Mouse (Mus musculus): Measurements from ENCODE around the gene Atp8a2. TPM values are rescaled to one million over a fixed set of nuclear protein-coding genes. Genes with fewer than 3 reads are reported as not detected.
A peak's percentile ranks its signal among the peaks of the same experiment; 100 is the strongest.
"Not testable (repeated sequence)": the region's sequence is repeated elsewhere in the genome, so short reads cannot be mapped to it uniquely, and the experiment has no call there.

Atp8a2 gene
- total RNA-seq, 2 experiments from 2014 or later: 0.50 to 0.71 TPM

DNA sequence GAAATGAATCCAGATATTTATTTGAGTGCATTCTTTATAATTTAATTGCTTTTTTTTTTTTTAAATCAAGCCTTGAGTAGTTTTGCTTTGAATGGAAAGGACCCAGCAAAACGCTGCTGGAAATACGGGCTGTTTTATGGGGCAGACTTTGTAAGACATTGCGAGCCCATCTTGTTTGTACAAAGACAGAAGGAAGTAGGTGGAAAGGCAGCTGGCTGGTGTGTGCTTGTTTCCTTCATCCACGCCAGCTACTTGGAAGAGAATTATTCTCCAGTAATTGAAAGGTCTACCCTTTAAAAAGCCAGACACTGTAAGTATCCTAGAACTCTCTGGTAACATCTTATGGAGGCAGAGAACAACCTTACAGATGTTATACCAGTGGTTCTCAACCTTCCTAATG lies 476.6 kb downstream of the Atp8a2 start:
- TF ChIP-seq CTCF (IDR thresholded peaks at IDR 0.05): no peak
- intact Hi-C loops (cut with DNase I): loop anchor here (2.0 to 10.0 kb wide), 3 partner anchors 44 to 224 kb away; no protein-coding TSS in a partner anchor
- no peak overlapping the region for H3K4me3 ChIP-seq
- no peak overlapping the region for H3K27ac ChIP-seq
- DNase-seq: no peak

- intact Hi-C loops (cut with DNase I); H3K27ac ChIP-seq; H3K4me3 ChIP-seq; DNase-seq: not testable (repeated sequence)
Measured at GRCm38 (mm10) chr14:59716443-59717085, 480.4 kb downstream of the Atp8a2 start.

DNA sequence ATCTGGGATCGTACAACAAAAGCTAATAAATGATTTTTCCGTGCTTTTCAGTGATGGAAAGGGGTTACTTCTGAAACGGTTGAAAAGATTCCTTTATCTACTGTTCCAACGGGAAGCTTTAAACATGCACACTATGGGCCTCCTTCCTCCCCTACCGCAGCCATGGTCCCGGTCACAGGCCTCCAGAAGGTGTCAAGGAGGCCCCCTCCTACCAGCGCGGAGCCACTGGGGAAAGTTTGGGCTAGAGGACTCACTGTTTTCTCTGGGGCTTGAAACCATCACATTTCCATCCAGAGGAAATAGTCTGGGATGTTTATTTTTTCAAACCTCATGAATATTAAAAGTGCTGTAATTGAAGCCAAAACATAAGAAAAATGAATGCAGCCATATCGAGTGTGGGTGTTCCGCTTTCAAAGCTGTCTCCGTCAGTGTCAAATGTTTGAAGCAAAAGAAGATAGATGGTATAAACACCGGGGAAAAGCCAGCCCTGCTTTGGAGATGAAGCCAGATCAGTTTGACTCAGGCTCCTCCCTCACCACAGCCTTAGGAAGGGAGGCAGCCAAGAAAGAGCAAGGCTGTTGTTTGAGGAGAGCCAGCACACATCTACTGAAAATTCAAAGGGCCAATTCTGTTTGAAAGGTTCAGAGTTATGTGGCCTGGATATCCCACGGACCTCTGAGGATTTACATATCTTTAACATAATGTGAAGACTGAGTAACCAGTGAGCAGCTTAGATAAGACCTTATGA lies 481.1 kb downstream of the Atp8a2 start:
- TF ChIP-seq CTCF (IDR thresholded peaks at IDR 0.05): no peak
- intact Hi-C loops (cut with DNase I): no loop called here
- Histone ChIP-seq H3K27ac (no peak overlapping the region), H3K4me3 (no peak overlapping the region)
- DNase-seq: no peak

GRCm38 (mm10) chr14:59709505-59710335 lies 487.3 kb downstream of the Atp8a2 start:
- no peak overlapping the region for H3K27ac ChIP-seq
- H3K4me3 ChIP-seq: no peak overlapping the region
- DNase-seq: no peak
- intact Hi-C loops (cut with DNase I): no loop called here
- no peak for TF ChIP-seq CTCF (IDR thresholded peaks at IDR 0.05)

DNA sequence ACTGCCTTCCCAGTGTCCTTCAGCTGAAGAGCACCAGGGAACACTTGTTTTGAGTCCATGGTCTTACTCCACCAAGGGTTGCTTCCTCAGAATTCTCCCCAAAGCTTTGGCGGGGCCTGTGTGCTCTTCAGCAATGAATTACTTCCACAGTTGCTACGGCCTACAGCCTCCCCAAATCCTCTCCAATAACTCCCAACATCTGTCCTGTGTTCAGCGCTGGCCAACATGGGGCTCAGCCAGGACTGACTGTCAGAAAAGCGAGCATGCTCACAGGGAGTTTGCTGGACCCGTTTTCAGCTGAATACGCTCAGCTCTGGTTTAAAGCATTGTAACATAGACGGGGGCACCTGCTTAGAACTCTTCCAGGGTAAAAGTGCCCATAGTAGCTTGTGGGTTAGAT lies 489.0 kb downstream of the Atp8a2 start:
- intact Hi-C loops (cut with DNase I): no loop called here
- H3K27ac ChIP-seq: no peak overlapping the region
- TF ChIP-seq CTCF (IDR thresholded peaks at IDR 0.05): no peak
- no peak overlapping the region for H3K4me3 ChIP-seq
- DNase-seq: peak; percentile 53

- H3K27ac ChIP-seq: no peak overlapping the region
- TF ChIP-seq CTCF (IDR thresholded peaks at IDR 0.05): no peak
- intact Hi-C loops (cut with DNase I): no loop called here
- H3K4me3 ChIP-seq: no peak overlapping the region
- DNase-seq: no peak
Measured at GRCm38 (mm10) chr14:59705326-59706058, 491.5 kb downstream of the Atp8a2 start.

- intact Hi-C loops (cut with DNase I): no loop called here
- TF ChIP-seq CTCF (IDR thresholded peaks at IDR 0.05): no peak
- H3K4me3 ChIP-seq: no peak overlapping the region
- DNase-seq: peak; percentile 62
- no peak overlapping the region for H3K27ac ChIP-seq
Measured at GRCm38 (mm10) chr14:59701492-59701891, 495.5 kb downstream of the Atp8a2 start.

- no peak for DNase-seq
- no peak overlapping the region for H3K4me3 ChIP-seq
- H3K27ac ChIP-seq: no peak overlapping the region
- intact Hi-C loops (cut with DNase I): no loop called here
- TF ChIP-seq CTCF (IDR thresholded peaks at IDR 0.05): no peak
Measured at GRCm38 (mm10) chr14:59695160-59695559, 501.8 kb downstream of the Atp8a2 start.

- Histone ChIP-seq H3K4me3 (no peak overlapping the region), H3K27ac (no peak overlapping the region)
- no peak for TF ChIP-seq CTCF (IDR thresholded peaks at IDR 0.05)
- no peak for DNase-seq
- intact Hi-C loops (cut with DNase I): no loop called here
Measured at GRCm38 (mm10) chr14:59692164-59692563, 504.8 kb downstream of the Atp8a2 start.

- Histone ChIP-seq H3K27ac (no peak overlapping the region), H3K4me3 (no peak overlapping the region)
- DNase-seq: no peak
- no peak for TF ChIP-seq CTCF (IDR thresholded peaks at IDR 0.05)
- intact Hi-C loops (cut with DNase I): no loop called here
Measured at GRCm38 (mm10) chr14:59691402-59691801, 505.6 kb downstream of the Atp8a2 start.

DNA sequence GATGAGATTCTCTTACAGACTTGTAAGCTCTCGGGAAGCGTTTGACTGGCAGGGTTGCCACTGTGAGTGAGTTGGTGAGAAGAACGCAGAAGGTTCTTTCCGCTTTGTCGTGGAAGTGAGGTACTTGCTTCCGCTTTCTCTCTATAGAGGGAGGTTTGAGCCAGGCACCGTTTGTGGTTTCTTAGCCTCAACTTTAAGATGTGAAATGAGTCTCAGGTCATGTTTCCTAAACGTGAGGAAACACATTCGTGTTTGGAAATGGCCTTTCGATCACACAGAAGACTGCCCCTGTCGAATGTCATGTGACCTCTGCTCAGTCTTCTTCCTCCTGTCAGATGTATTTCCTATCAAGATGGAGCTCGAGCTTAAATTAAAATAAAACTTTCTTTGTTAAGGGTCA lies 506.0 kb downstream of the Atp8a2 start:
- no peak for TF ChIP-seq CTCF (IDR thresholded peaks at IDR 0.05)
- DNase-seq: no peak
- Histone ChIP-seq H3K4me3 (no peak overlapping the region), H3K27ac (no peak overlapping the region)
- intact Hi-C loops (cut with DNase I): no loop called here

DNA sequence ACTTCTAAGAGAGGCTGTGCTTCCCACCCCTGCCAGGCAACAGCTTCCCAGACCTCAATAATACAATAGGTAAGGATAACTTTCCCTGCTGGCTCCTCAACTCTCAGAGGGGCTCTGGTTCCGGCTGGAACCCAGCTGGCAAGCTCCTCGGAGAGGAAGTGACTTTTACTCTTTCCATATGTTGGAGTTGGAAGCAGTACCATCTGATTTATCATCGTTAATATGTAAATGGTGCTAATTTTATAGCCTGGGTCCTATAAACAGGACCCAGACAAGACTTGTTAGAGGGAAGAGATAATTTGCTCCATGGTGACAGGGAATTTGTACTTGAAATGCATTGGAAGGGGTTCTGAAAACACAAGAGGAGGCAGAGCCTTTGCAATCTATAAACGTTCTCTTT lies 507.4 kb downstream of the Atp8a2 start:
- H3K4me3 ChIP-seq: no peak overlapping the region
- no peak overlapping the region for H3K27ac ChIP-seq
- no peak for TF ChIP-seq CTCF (IDR thresholded peaks at IDR 0.05)
- intact Hi-C loops (cut with DNase I): no loop called here
- no peak for DNase-seq
